Mouse (Mus musculus) ovary, adult 18-20 months (tissue): ENCODE data around the gene Gm5741.

Experiments used
- DNase-seq: peaks from one replicate; pipeline ENCODE4 v3.0.0; 2022; ENCODE audit warnings: low spot score, mixed read lengths

Gm5741 gene

GRCm38 (mm10) chr8:85027922-85028321 lies 39.9 kb downstream of the Gm5741 start:
- DNase-seq: no peak

DNA sequence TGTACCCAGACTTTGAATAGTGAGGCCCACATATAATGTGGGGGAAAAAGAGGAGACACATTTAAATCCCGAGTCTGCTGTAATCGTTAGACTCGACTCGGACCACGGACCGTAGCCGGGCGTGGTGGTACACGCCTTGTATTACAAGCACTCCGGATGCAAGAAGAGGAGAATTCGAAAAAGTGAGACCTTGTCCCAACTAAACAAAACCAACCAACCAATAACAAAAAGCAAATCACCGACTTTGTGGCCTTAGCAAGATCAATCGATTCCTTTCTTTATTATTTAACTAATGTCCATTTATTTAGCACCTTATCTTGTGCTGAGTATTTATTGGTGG lies 40.3 kb downstream of the Gm5741 start:
- no peak for DNase-seq

GRCm38 (mm10) chr8:85026670-85027515 lies 40.9 kb downstream of the Gm5741 start, which contains the start of gene Trir:
Gene Trir, plus strand, starts transcription at chr8:85026823.
- peak; percentile 94 for DNase-seq

- peak; percentile 73 for DNase-seq
These were observed 42.5 kb downstream of the Gm5741 start, which contains the start of gene Asna1 for GRCm38 (mm10) chr8:85025098-85025932. Gene Asna1, minus strand, starts transcription at chr8:85025281.

DNA sequence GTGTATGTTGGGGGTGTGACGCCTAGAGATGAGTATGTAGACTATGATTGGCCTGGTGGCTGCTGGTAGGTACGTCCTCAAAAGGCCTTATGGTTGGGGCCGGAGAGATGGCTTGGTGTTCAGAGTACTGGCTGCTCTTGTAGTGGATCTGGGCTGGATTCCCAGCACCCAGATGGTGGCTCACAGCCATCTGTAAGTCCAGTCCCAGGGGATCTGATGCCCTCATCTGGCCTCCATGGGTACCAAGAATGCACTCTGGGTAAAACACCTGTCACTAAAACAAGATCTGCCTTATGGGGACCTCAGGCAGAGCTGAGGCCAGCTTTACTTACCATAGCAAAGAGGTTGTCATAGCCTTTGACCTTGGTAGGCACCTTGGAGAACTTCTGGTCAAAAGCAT lies 43.9 kb downstream of the Gm5741 start:
- no peak for DNase-seq

- DNase-seq: no peak
These were observed 46.2 kb downstream of the Gm5741 start for GRCm38 (mm10) chr8:85021514-85022055.
